Mouse (Mus musculus) heart, postnatal 0 days (tissue): ENCODE measurements around the gene Gse1.

ENCODE experiments used
- CTCF ChIP-seq: IDR thresholded peaks from 2 replicates; pipeline ENCODE4 v1.5.1; 2016; ENCODE audit warnings: antibody characterized with exemption, control low read depth, low read depth
- EP300 ChIP-seq: IDR thresholded peaks from 2 replicates; pipeline ENCODE4 v1.6.1; 2016; ENCODE audit warnings: antibody characterized with exemption, low read depth

- TF ChIP-seq EP300: no peak
- no peak for TF ChIP-seq CTCF
These were observed 162.3 kb downstream of the Gse1 start for GRCm38 (mm10) chr8:120390598-120390997.
